Mouse (Mus musculus) retina, postnatal 1 day (tissue): ENCODE measurements at regions not wholly inside any gene's neighbourhood (a gene's known extent, or its start where the extent isn't known, plus 50 kb on each side); places are given as distances from the start of the nearest gene placed in this dataset.
A peak's percentile ranks its signal among the peaks of the same experiment; 100 is the strongest.
"Not testable (repeated sequence)": the region's sequence is repeated elsewhere in the genome, so short reads cannot be mapped to it uniquely, and the experiment has no call there.

Source experiments
- DNase-seq: peaks from one replicate; pipeline ENCODE4 v3.0.0-alpha.2; 2012

DNA sequence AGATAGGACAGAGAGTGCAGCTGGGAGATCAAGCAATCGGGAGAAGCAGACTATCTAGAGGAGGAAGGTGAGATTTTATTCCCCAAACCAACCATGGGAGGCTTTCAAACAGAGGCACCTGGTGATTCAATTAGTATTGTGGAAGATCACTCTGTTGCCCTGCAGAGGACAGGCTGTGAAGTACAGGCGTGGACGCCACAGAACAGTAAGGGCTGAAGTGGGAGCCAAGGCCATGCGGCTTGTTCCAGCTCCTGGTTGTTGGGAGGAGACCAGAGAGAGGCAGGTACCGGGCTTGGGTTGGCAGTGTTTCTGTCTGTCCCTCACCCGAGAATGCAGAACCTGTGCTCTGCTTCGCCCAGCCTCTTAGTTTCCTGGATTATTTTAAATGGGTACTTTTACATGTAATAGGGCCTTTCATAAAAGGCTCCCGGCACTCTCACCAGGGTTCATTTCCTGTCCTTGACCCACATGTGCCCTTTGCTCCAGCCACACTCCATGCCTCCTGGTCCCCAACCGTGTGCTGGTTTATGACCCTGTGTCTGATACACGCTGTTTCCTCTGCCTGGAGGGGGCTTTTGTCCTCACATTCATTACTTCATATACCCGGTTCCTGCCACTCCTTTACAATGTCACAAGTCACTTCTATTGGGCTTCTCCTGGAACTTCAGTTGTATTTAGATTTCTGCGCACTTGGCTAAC lies 58.3 kb downstream of the Vcpkmt start:
- no peak for DNase-seq

DNA sequence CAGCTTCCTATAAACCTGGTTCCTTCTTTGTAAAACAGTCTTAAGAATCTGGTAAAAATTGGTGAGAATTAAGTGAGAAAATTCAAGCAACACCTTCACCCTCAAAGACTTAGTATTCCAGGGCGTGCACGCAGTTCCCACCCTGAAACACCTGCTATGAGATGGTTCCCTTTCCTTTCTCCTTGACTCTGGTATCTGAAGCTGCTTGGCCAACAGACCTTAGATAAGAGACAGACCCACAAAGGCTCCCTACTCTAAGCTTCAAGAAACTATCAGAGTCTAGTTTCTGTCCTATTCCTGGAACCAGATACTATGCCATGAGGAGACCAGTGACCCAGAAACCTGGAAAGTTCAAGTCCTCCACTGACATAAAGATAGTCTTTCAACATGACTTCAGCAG lies 63.0 kb downstream of the Vcpkmt start:
- no peak for DNase-seq

GRCm38 (mm10) chr12:69519028-69519427 lies 63.8 kb downstream of the Vcpkmt start:
- DNase-seq: no peak

DNA sequence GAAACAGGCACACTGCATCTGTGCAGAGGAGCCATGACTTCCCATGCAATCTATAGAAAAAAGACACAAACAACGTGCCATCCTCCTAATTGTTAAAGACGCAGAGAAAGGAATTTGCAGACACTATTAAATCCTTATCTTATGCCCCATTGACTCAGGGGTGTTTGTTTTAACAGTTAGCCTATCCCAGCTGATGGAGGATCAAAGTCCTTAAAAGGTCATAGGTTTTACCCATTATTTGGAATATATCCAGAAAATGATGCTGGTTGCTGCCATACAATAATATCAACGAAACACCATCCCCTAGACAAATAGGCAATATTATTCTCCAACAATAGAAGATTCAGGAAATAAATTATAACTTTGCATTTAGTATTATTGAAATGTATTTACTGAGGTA lies 65.2 kb downstream of the Vcpkmt start:
- no peak for DNase-seq

GRCm38 (mm10) chr12:69516314-69516916 lies 66.4 kb downstream of the Vcpkmt start:
- no peak for DNase-seq

DNA sequence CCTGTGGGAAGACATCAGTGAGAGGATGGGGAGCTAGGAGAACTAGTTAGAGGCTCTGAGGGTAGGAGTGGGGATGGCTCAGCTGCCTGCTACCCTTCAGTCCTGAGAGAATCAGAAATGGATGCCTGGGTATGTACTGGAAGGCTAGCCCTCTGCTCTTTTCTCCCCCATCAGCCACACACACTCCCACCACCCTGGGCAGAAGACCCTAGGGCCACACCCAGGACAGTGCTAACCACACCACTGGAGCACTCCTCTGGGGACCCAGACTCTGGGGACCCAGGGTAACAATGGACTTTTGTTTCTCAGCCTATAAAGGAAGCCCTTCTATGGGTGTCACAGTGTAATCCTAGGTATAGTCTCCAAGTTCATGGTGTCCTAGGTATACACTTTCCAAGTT lies 67.0 kb downstream of the Vcpkmt start:
- DNase-seq: no peak

- DNase-seq: no peak
These were observed 67.7 kb downstream of the Vcpkmt start for GRCm38 (mm10) chr12:69515117-69515516.

- DNase-seq: no peak
These were observed 69.7 kb downstream of the Vcpkmt start for GRCm38 (mm10) chr12:69513166-69513565.

- no peak for DNase-seq
These were observed 72.1 kb downstream of the Vcpkmt start for GRCm38 (mm10) chr12:69510736-69511135.

- DNase-seq: not testable (repeated sequence)
These were observed 73.6 kb downstream of the Vcpkmt start for GRCm38 (mm10) chr12:69509180-69509579.

GRCm38 (mm10) chr12:69507906-69508305 lies 74.9 kb downstream of the Vcpkmt start:
- no peak for DNase-seq

DNA sequence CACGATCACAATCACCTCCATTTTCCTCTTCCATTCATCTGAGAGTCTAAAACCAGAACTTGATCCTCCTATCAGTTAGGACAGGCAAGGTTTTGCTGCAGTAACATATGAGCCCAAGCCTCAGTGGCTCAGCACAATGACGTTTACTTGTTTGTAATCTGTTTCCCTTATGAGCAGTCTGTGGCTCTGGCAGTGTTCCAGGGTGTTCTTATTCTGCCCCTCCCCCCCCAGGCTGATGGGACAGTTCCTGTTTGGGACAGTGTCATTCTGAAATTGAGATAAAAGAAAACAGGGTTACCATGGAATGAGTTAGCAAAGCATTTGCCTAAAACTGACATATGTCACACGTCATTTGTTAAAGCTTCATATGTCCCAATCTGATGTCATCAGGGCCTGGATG lies 75.5 kb downstream of the Vcpkmt start:
- no peak for DNase-seq

GRCm38 (mm10) chr12:69502706-69503070 lies 80.1 kb downstream of the Vcpkmt start:
- no peak for DNase-seq

GRCm38 (mm10) chr12:69501783-69502705 lies 80.8 kb downstream of the Vcpkmt start:
- DNase-seq: peak; percentile 91

DNA sequence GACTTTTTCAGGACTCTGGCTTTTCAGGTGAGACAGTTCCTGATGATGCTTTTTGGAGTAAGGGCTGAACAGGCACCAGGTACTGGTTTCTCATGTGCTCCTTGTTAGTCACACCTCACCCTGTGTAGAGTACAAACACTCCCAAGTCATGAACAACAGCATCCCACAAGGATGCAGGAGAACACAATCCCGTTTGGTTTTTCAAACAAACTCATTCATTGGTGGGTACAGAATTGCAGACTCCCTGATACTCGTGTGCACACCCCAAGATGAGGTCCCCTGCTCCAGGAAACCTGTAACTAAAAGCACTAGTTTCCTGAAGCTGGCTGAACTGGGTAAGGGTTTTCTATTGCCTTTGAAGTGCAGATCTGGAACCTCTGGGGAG lies 81.5 kb downstream of the Vcpkmt start:
- no peak for DNase-seq

GRCm38 (mm10) chr12:69500600-69501345 lies 82.1 kb downstream of the Vcpkmt start:
- DNase-seq: no peak

DNA sequence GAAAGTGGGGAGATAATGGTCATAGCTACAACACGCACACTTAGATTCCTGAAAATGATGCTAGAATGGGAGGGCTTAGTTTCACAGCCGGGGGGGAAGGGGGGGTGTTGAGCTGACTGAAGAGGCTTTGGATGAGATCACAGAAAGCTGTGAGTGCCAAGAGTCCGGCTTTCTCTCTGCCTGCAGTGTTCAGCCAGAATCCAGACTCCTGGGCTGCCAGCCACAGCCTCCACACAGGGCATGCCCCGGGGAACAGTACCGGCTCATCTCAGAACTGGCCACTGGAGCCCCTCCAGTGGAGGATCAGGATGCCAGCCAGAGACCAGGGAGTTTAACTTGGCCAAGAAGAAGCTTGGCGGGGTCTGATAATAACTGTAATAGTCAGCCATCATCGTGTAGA lies 85.7 kb downstream of the Vcpkmt start:
- no peak for DNase-seq

DNA sequence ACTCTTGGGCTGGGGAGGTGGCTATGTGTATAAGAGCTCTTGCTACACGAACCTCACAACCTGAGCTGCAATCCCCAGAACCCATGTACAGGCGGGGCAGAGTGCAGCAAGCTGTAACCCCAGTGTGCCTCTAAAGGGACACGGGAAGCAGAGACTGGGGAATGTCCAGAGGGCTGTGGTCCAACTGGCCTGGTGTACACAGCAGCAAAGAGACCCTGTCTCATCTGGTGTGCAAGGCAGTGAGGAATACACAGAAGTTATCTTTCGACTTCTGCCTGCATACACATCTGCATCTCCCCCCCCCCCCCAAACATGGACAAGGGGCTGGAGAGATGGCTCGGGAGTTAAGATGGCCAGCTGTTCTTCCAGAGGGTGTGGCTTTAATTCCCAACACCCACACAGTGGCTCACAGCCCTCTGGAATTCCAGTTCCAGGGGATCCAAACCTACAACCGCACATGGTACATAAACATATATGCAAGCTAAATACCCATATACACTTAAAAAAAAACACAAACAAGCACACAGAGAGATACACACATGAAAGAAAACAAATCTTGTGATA lies 86.4 kb downstream of the Vcpkmt start:
- DNase-seq: no peak

GRCm38 (mm10) chr12:69495776-69496175 lies 87.1 kb downstream of the Vcpkmt start:
- no peak for DNase-seq

GRCm38 (mm10) chr12:69494648-69495047 lies 88.2 kb downstream of the Vcpkmt start:
- DNase-seq: peak; percentile 83

- no peak for DNase-seq
These were observed 93.1 kb downstream of the Vcpkmt start for GRCm38 (mm10) chr12:69489686-69490085.

DNA sequence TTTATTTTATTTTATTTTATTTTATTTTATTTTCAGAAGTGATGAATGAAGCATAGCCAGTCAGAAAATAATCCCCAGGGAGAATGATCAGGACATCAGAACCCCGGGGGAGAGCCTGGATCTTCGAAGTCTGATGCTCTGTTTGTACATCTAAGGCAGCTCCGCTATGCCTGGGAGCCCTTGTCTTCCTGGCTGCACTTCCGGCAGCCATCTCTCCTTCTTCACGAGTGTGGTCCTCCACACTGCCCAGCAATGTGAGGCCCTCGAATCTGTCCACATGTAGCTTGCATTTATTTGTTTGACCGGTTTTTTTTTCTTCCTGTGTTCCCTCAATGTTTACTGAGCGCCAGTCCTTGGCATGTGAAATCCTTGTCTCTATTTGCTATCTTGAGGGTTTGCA lies 95.9 kb downstream of the Vcpkmt start:
- DNase-seq: no peak
